Comparison of ENCODE assay signal across 11 mouse cellular contexts in genomic region chr19:57199361-57199760, GRCm38 (mm10).
DNase-seq lines count a peak whose midpoint lies in the region; ATAC-seq and TF ChIP-seq lines count a peak whose summit lies in the region.
"Had no signal": no experiment of that assay in that cellular context is flagged by ENCODE, and none has a peak within 500 bp of the region (broad histone marks: within the 10 kb centered on the region; RNA-seq: fewer than 3 reads in every experiment).

No protein-coding gene starts in this region.

- H3K4me1 ChIP-seq in hindbrain, embryonic 11.5 days (replicated peaks; ENCODE audit: control insufficient read depth, insufficient read depth, low read length): peaks cover 9% of the 10 kb centered on the region
- peaks cover 50% of the 10 kb centered on the region for H3K4me1 ChIP-seq in hindbrain, embryonic 10.5 days (replicated peaks)
- H3K4me1 ChIP-seq in heart, postnatal 0 days (ENCODE audit: control insufficient read depth, insufficient read depth): peaks cover 70% of the 10 kb centered on the region
- no peaks in the 10 kb centered on the region for H3K4me1 ChIP-seq in thymus, adult 2 months (replicated peaks; ENCODE audit: control insufficient read depth, insufficient read depth, low read length)

- no peak overlapping the region for H3K4me3 ChIP-seq in hindbrain, embryonic 11.5 days (ENCODE audit: low read depth, low read length)
- no peak overlapping the region for H3K4me3 ChIP-seq in hindbrain, embryonic 10.5 days
- H3K4me3 ChIP-seq in heart, postnatal 0 days (ENCODE audit: low read depth, low read length): no peak overlapping the region
- no peak overlapping the region for H3K4me3 ChIP-seq in thymus, adult 2 months (ENCODE audit: control insufficient read depth, insufficient read depth, low read length)
- H3K4me3 ChIP-seq: embryonic facial prominence, embryonic 12.5 days had no signal

- H3K9ac ChIP-seq in hindbrain, embryonic 11.5 days (ENCODE audit: low read depth, low read length): no peak overlapping the region
- H3K9ac ChIP-seq in heart, postnatal 0 days (replicated peaks; ENCODE audit: low read depth, low read length): no peak overlapping the region
- H3K9ac ChIP-seq: embryonic facial prominence, embryonic 12.5 days had no signal

- WGBS in hindbrain, embryonic 11.5 days: 57% methylated on average over 6 of the region's 6 CpGs
- WGBS in hindbrain, embryonic 10.5 days: 61% methylated on average over 6 of the region's 6 CpGs
- 14% methylated on average over 6 of the region's 6 CpGs for WGBS in heart, postnatal 0 days
- WGBS in thymus, adult 2 months: 92% methylated on average over 6 of the region's 6 CpGs

- peaks cover 2% of the 10 kb centered on the region; the same call in 1 of the 2 replicates for H3K27me3 ChIP-seq in hindbrain, embryonic 11.5 days (ENCODE audit: control insufficient read depth, insufficient read depth, low read length)
- peaks cover 52% of the 10 kb centered on the region for H3K27me3 ChIP-seq in hindbrain, embryonic 10.5 days (ENCODE audit: insufficient read depth, poor library complexity, severe bottlenecking)
- no peaks in the 10 kb centered on the region for H3K27me3 ChIP-seq in heart, postnatal 0 days (ENCODE audit: control insufficient read depth, insufficient read depth, low read length)
- peaks cover 2% of the 10 kb centered on the region; the same call in 1 of the 2 replicates for H3K27me3 ChIP-seq in thymus, adult 2 months (ENCODE audit: control insufficient read depth, insufficient read depth, low read length)

- H3K9me3 ChIP-seq in hindbrain, embryonic 11.5 days (ENCODE audit: control insufficient read depth, low read length): no peaks in the 10 kb centered on the region
- no peaks in the 10 kb centered on the region for H3K9me3 ChIP-seq in hindbrain, embryonic 10.5 days
- H3K9me3 ChIP-seq in heart, postnatal 0 days (replicated peaks; ENCODE audit: control insufficient read depth, low read length): no peaks in the 10 kb centered on the region
- H3K9me3 ChIP-seq: embryonic facial prominence, embryonic 12.5 days had no signal

- no peak for TF ChIP-seq POLR2A in thymus, adult 2 months (IDR thresholded peaks at IDR 0.05; ENCODE audit: control insufficient read depth, extremely low read depth, insufficient read depth, low read length, poor library complexity)

- no peaks in the 10 kb centered on the region for H3K36me3 ChIP-seq in hindbrain, embryonic 11.5 days (ENCODE audit: control insufficient read depth, insufficient read depth, low read length)
- H3K36me3 ChIP-seq in hindbrain, embryonic 10.5 days: no peaks in the 10 kb centered on the region
- no peaks in the 10 kb centered on the region for H3K36me3 ChIP-seq in heart, postnatal 0 days (replicated peaks; ENCODE audit: control insufficient read depth, insufficient read depth, low read length)
- no peaks in the 10 kb centered on the region for H3K36me3 ChIP-seq in thymus, adult 2 months (ENCODE audit: control insufficient read depth, insufficient read depth, low read length)
- H3K36me3 ChIP-seq: embryonic facial prominence, embryonic 12.5 days had no signal

- no peak overlapping the region for H3K4me2 ChIP-seq in hindbrain, embryonic 11.5 days (replicated peaks; ENCODE audit: low read depth, low read length)
- 0 out of 2 replicates have a peak overlapping the region, but pooled peaks have one; percentile 1 for H3K4me2 ChIP-seq in heart, postnatal 0 days (ENCODE audit: low read depth, low read length)
- H3K4me2 ChIP-seq: embryonic facial prominence, embryonic 12.5 days; liver, embryonic 11.5 days had no signal

- ATAC-seq in hindbrain, embryonic 11.5 days (ENCODE audit: low FRiP score): no peak
- ATAC-seq in heart, postnatal 0 days (ENCODE audit: insufficient read depth, low read depth): no peak
- no peak for ATAC-seq in activated CD4-positive, CD25-positive, alpha-beta regulatory T cell, adult 4 months
- ATAC-seq: intestine, postnatal 0 days had no signal

- peak; percentile 44; the same call in 1 of the 2 replicates for TF ChIP-seq EP300 in heart, postnatal 0 days (IDR thresholded peaks at IDR 0.05; ENCODE audit: low read depth)

- no peak overlapping the region for H3K27ac ChIP-seq in hindbrain, embryonic 11.5 days (ENCODE audit: low read depth, low read length)
- no peak overlapping the region for H3K27ac ChIP-seq in hindbrain, embryonic 10.5 days
- peak overlapping the region; percentile 90 for H3K27ac ChIP-seq in heart, postnatal 0 days (ENCODE audit: low read depth)
- no peak overlapping the region for H3K27ac ChIP-seq in thymus, adult 2 months (ENCODE audit: control insufficient read depth, insufficient read depth, low read length)
- H3K27ac ChIP-seq: embryonic facial prominence, embryonic 12.5 days had no signal

- no peak for TF ChIP-seq CTCF in heart, postnatal 0 days (IDR thresholded peaks at IDR 0.05; ENCODE audit: low read depth)
- no peak for TF ChIP-seq CTCF in thymus, adult 2 months (IDR thresholded peaks at IDR 0.05; ENCODE audit: borderline replicate concordance, control insufficient read depth, extremely low read depth, insufficient read depth, low read length, poor library complexity)

- DNase-seq in hindbrain, embryonic 11.5 days (ENCODE audit: low spot score): peak; percentile 17
- DNase-seq in hindbrain, embryonic 10.5 days (ENCODE audit: low spot score): no peak
- peak; percentile 80 for DNase-seq in 3134 (ENCODE audit: extremely low read depth, insufficient read length, low spot score)
- DNase-seq in 3T3-L1 (ENCODE audit: low read depth, low spot score): peak; percentile 88
- peak; percentile 74 for DNase-seq in heart, postnatal 0 days (ENCODE audit: low spot score)
- no peak for DNase-seq in thymus, adult 2 months
- no peak for DNase-seq in cerebellum, adult 18-20 months

Comparison
In these comparisons a context has a peak if more than half of its experiments do, and no peak if none do; other contexts are left out.
1. DNase-seq: peak in hindbrain, embryonic 11.5 days (single experiment), 3134 (single experiment), 3T3-L1 (single experiment) and heart, postnatal 0 days (single experiment); none in hindbrain, embryonic 10.5 days (single experiment), thymus, adult 2 months (single experiment) and cerebellum, adult 18-20 months (0 of 2).